Mouse (Mus musculus) neural tube, embryonic 12.5 days (tissue): ENCODE results near the gene Rhbdl1. TPM values are rescaled to one million over a fixed set of nuclear protein-coding genes. Genes with fewer than 3 reads are reported as not detected.
"Not testable (repeated sequence)": the region's sequence is repeated elsewhere in the genome, so short reads cannot be mapped to it uniquely, and the experiment has no call there.

Experiments used
- ATAC-seq: fragments of 200-750 bp; cut with Nextera tagmentation; 2 replicates; pipeline ENCODE4 v1.8.0; 2017; ENCODE audit warnings: low read depth, mild to moderate bottlenecking, moderate TSS enrichment, moderate library complexity; ENCODE audit not compliant: low FRiP score
- H3K27ac ChIP-seq: fragments of 300-500 bp; sonication (generic); 2 replicates; pipeline ENCODE4 v1.5.1; 2016
- H3K27me3 ChIP-seq: fragments of 300-500 bp; sonication (generic); replicated peaks from 2 replicates; pipeline ENCODE4 v1.6.1; 2016; ENCODE audit warnings: mild to moderate bottlenecking
- H3K36me3 ChIP-seq: fragments of 300-500 bp; sonication (generic); 2 replicates; pipeline ENCODE4 v1.6.1; 2016; ENCODE audit warnings: mild to moderate bottlenecking
- H3K4me1 ChIP-seq: fragments of 300-500 bp; sonication (generic); 2 replicates; pipeline ENCODE4 v1.6.1; 2016
- H3K4me2 ChIP-seq: fragments of 300-500 bp; sonication (generic); replicated peaks from 2 replicates; pipeline ENCODE4 v1.6.1; 2016; ENCODE audit warnings: mild to moderate bottlenecking
- H3K4me3 ChIP-seq: fragments of 300-500 bp; sonication (generic); 2 replicates; pipeline ENCODE4 v1.5.1; 2016
- H3K9ac ChIP-seq: fragments of 300-500 bp; sonication (generic); 2 replicates; pipeline ENCODE4 v1.6.1; 2016; ENCODE audit warnings: mild to moderate bottlenecking
- H3K9me3 ChIP-seq: fragments of 300-500 bp; sonication (generic); 2 replicates; pipeline ENCODE4 v1.6.1; 2016; ENCODE audit warnings: mild to moderate bottlenecking
- WGBS: fragments of 180-500 bp; shearing (Covaris S2); methylation state at CpG from one replicate; pipeline ENCODE4 v1.1.7; 2016; 5-methylcytosine and 5-hydroxymethylcytosine counted together
- polyA plus RNA-seq: library from polyadenylated mRNA; unstranded; fragments of >200 nt; fragmentation: Nextera tagmentation; extraction: Ambion mirVana; gene quantifications from 2 replicates; pipeline ENCODE4 v1.2.1, GENCODE M21; 2016

Gene Rhbdl1
- polyA plus RNA-seq, 1 experiment from 2014 or later: 8.1 TPM

DNA sequence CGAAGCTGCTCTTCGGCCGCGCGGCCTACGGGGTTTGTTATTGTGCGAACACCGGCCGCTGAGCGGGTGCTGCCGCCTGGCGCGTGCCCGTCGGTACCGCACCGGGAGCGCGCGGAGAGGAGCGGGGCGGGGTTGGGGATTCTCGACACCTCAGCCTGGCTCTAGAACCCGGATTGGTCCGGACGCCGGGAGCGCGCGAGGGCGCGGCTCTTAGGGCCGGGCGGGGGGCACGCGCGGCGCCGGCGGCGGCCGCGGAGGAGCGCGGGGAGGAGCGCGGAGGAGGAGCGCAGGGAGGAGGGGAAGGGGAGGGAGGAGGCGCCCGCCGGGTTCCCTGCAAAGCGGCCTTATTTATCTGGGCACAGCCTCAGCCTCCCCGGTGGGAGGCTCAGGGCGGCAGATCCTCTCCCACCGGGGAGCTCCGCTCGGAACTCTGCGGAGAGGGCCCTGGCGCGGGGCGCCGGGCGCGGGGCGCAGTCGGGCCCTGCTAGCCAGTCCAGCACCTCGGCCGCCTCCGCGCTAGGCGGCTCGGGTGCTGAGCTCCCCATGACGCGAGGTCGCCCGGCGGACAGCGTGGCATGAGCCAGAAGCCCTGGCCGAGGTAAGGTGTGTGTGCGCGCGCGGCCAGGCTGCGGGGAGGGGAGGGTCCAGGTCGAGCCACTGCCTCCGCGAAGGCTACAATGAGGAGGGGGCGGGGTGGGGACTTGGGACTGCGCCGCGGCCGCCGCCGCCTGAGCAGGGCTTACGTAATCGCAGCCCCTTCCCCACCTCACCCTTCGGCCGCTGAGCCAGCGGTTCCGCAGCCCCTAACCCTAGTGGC lies 28.1 kb downstream of the Rhbdl1 start, which contains the start of gene Fbxl16:
Gene Fbxl16, plus strand, starts transcription at position 297 of the 817 bp plus-strand sequence.
- Histone ChIP-seq H3K36me3 (peaks cover 3% of the 10 kb centered on the region; the same call in 1 of the 2 replicates), H3K4me3 (peak within 1 kb of the TSS; percentile 77), H3K4me1 (peaks cover 36% of the 10 kb centered on the region), H3K4me2 (peak within 1 kb of the TSS; percentile 86), H3K9me3 (no peaks in the 10 kb centered on the region), H3K27ac (peak within 1 kb of the TSS; percentile 90), H3K9ac (peak within 1 kb of the TSS; percentile 87), H3K27me3 (peaks cover 12% of the 10 kb centered on the region)
- WGBS: under 1% methylated on average over 94 of the region's 100 CpGs
- peak; percentile 80 for ATAC-seq

DNA sequence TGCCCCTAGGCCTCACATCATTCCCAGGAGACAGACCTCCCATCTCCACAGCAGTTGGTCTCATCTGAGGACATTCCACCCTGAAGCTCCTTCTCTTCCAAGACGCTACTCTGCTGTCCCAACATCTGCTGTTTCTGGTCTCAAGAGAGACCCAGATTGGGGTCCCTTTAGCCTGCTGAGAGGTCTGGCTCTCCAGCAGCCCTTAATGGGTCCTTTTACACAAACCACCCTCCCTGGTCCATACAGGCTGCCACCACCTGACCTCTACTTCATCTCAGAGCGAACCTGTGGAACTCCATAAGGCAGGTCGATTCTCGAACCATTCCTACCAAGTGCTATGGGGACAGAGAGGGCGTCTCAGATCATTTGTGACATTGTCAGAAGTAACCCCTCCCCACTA lies 29.1 kb downstream of the Rhbdl1 start:
- WGBS: 34% methylated on average over 5 of the region's 5 CpGs
- peaks cover 12% of the 10 kb centered on the region for H3K27me3 ChIP-seq
- no peak overlapping the region for H3K4me3 ChIP-seq
- peaks cover 39% of the 10 kb centered on the region for H3K4me1 ChIP-seq
- H3K4me2 ChIP-seq: peak overlapping the region; percentile 86
- no peaks in the 10 kb centered on the region for H3K9me3 ChIP-seq
- H3K9ac ChIP-seq: peak overlapping the region; percentile 87; the same call in 1 of the 2 replicates
- H3K27ac ChIP-seq: peak overlapping the region; percentile 90; the same call in 1 of the 2 replicates
- ATAC-seq: no peak
- H3K36me3 ChIP-seq: peaks cover 3% of the 10 kb centered on the region; the same call in 1 of the 2 replicates

DNA sequence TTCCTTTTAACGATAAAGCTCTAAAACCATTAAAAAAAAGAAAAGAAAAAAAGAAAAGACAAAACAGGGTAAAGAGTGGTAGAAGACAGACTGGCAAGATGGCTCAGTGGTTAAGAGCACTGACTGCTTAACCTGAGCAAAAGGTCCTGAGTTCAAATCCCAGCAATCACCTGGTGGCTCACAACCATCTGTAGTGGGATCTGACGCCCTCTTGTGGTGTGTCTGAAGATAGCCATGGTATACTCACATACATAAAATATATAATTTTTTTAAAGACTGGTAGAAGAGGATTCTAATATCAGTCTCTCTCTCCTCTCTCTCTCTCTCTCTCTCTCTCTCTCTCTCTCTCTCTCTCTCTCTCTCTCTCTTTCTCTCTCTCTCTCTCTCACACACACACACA lies 29.6 kb downstream of the Rhbdl1 start:
- H3K9ac ChIP-seq, ATAC-seq, H3K9me3 ChIP-seq, H3K36me3 ChIP-seq, H3K4me2 ChIP-seq, H3K27ac ChIP-seq, H3K4me3 ChIP-seq: not testable (repeated sequence)
- 54% methylated on average over 2 of the region's 2 CpGs for WGBS
- H3K4me1 ChIP-seq: peaks cover 39% of the 10 kb centered on the region
- H3K27me3 ChIP-seq: peaks cover 12% of the 10 kb centered on the region

DNA sequence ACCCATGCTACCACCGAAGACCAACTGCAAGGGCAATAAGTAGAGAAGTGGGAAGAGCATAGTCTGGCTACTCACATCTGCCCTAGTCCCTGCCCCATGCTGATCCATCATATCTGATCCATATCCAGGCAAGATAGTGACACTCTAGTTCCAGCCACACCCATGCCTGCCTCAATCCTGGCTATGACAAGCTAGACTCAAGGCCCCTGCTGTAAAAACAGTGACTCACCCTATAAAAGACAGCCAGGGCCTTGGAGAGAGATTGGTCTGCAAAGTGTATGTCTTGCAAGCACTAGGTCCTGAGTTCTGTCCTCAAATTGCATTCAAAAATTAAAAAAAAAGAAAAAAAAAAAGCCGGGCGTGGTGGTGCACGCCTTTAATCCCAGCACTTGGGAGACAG lies 30.6 kb downstream of the Rhbdl1 start:
- Histone ChIP-seq H3K4me2 (no peak overlapping the region), H3K4me1 (peaks cover 44% of the 10 kb centered on the region), H3K4me3 (no peak overlapping the region), H3K36me3 (no peaks in the 10 kb centered on the region), H3K9me3 (no peaks in the 10 kb centered on the region), H3K27ac (no peak overlapping the region), H3K9ac (no peak overlapping the region), H3K27me3 (peaks cover 9% of the 10 kb centered on the region)
- WGBS: 71% methylated on average over 4 of the region's 4 CpGs
- no peak for ATAC-seq

DNA sequence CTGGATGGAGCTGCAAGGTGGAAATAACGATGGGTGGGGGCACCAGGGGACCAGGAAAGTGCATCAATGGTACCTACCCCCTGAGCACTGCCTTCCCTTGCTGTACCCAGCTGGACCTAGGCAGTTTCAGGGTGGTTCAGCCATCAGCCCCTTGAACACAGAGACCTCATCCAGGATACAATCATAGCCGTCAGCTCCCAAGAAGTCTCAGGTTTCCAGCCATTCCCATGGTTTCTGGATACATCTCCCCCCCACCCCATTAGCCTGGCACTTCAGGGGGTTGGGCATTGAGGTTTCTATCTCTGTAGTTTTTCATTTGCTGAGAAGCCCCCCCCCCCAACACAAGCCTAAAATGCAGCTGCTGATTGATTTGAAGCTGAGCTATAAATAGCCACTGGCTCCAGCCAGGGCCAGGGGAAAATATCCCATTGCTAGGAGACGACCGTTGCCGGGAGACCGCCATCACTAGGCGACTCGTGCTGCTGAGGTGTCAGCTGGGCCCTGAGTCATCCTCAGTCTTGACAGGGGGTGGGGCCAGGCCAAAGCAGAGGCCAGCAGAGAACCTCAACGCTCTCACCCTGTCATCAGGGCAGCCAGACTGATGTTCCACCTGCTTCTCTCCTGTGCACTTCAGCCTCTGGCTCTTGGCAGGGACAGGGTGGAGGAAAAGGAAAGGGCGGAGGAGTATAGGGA lies 34.1 kb downstream of the Rhbdl1 start:
- Histone ChIP-seq H3K9me3 (no peaks in the 10 kb centered on the region), H3K4me2 (peak overlapping the region; percentile 41), H3K9ac (0 out of 2 replicates have a peak overlapping the region, but pooled peaks have one; percentile 26), H3K4me3 (no peak overlapping the region), H3K36me3 (no peaks in the 10 kb centered on the region), H3K4me1 (peaks cover 20% of the 10 kb centered on the region), H3K27ac (peak overlapping the region; percentile 77), H3K27me3 (no peaks in the 10 kb centered on the region)
- peak; percentile 93 for ATAC-seq
- WGBS: 8% methylated on average over 10 of the region's 10 CpGs

DNA sequence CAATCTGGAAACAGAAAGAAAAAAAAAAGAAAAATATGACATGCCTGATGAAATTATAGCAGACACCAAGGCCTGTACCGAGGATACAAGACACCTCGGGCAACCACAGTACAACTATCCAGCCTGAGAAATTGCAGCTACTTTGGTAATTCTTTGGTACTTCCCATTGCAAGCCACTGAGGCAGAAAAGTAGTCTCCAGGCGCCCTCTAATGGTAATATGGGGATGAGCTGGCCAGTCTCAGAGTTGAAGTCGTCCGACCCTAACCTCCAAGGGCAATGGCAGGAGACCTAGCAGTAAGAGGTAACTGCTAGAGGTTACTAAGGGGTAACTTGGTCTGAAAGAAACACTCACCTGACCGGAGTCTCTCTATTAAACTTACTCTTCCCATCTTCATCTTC lies 36.1 kb downstream of the Rhbdl1 start:
- no peak overlapping the region for H3K27ac ChIP-seq
- ATAC-seq: no peak
- no peak overlapping the region for H3K4me2 ChIP-seq
- WGBS: 9% methylated on average over 6 of the region's 6 CpGs
- peaks cover 32% of the 10 kb centered on the region for H3K4me1 ChIP-seq
- no peak overlapping the region for H3K9ac ChIP-seq
- H3K27me3 ChIP-seq: no peaks in the 10 kb centered on the region
- no peaks in the 10 kb centered on the region for H3K36me3 ChIP-seq
- H3K9me3 ChIP-seq: no peaks in the 10 kb centered on the region
- H3K4me3 ChIP-seq: no peak overlapping the region

DNA sequence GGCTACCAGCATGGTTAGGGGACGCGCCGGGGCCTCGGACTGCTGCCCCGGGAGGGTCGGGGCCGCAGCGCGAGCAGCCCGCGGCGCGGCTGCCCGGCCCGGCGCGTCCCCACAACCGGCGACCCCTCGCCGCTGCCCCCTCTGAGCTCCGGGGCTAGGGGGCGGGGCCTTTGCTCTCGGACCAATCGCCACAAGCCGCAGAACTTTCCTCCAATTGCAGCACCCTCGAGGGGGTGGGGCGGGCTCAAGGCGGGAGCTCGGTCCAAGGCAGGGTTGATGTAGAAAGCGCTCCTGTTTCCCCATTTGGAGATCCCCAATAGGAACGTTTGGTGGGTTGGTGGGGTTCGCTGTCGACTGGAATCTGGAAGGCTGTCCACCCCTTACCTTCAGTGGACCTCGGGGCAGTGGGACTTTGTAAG lies 40.1 kb downstream of the Rhbdl1 start, which contains the start of gene Metrn:
Gene Metrn, minus strand, starts transcription at position 186 of the 419 bp plus-strand sequence.
- H3K9me3 ChIP-seq: no peaks in the 10 kb centered on the region
- peak; percentile 44; the same call in 1 of the 2 replicates for ATAC-seq
- no peaks in the 10 kb centered on the region for H3K27me3 ChIP-seq
- peak within 1 kb of the TSS; percentile 95 for H3K4me2 ChIP-seq
- peak within 1 kb of the TSS; percentile 80 for H3K4me3 ChIP-seq
- peaks cover 49% of the 10 kb centered on the region for H3K4me1 ChIP-seq
- WGBS: under 1% methylated on average over 35 of the region's 35 CpGs
- no peaks in the 10 kb centered on the region for H3K36me3 ChIP-seq
- peak within 1 kb of the TSS; percentile 47 for H3K27ac ChIP-seq
- H3K9ac ChIP-seq: peak within 1 kb of the TSS; percentile 72

DNA sequence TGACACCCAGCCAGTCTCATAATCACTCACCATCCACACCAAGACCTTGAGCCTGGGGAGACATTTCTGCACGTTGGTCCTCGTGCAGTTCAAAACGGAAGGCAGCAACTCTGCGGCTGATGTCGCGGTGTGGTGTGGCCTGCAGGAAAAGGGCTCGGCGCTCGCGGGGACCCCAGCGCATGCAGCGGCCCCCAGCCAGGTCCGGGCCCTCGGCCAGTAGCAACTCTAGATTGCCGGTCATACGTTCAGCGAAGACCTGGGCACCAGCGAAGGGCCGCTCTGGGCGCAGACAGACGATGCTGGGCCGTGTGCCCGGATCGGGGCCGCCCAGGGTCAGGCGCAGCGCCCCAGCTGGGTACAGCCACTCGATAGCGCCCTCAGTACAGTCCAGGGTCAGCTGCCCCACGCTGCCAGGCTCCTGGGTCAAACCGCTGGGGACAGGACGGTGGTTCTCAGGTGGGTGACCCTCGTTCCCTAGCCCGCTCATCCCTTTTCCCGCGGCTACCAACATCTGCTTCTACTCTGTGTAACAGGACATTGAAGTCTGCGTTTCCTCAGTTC lies 40.8 kb downstream of the Rhbdl1 start:
- H3K9me3 ChIP-seq: no peaks in the 10 kb centered on the region
- no peaks in the 10 kb centered on the region for H3K27me3 ChIP-seq
- H3K27ac ChIP-seq: peak overlapping the region; percentile 47
- WGBS: under 1% methylated on average over 37 of the region's 37 CpGs
- H3K36me3 ChIP-seq: no peaks in the 10 kb centered on the region
- H3K9ac ChIP-seq: peak overlapping the region; percentile 72
- ATAC-seq: 0 out of 2 replicates have a peak, but pooled peaks have one; percentile 5
- H3K4me3 ChIP-seq: peak overlapping the region; percentile 80
- H3K4me1 ChIP-seq: peaks cover 52% of the 10 kb centered on the region
- H3K4me2 ChIP-seq: peak overlapping the region; percentile 95

DNA sequence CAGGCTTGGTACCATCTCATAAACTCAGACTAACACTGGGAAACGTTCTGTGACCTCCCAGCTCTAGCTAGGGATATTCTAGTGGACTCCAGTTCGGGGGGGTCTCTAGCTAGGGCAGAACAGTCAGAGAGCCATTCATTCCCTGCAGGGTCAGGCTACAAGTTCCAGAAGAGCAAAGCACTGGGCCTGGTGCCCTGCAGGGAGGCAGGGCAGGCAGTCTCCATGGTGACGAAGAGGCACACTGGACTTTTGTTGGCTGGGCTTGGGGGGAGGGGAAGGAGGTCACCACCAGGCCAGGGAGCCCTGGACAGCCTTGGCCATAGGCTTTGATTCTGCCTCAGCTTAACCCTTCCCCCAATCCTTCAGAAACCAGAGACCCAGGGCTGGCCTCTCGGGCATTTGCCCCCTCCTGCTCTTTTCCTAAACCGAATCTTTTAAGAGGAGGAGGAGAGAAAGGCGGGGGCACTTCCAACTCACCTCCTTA lies 41.4 kb downstream of the Rhbdl1 start, which contains the start of gene AC134908.4:
Gene AC134908.4, minus strand, starts transcription at position 51 of the 484 bp plus-strand sequence.
- Histone ChIP-seq H3K4me2 (peak within 1 kb of the TSS; percentile 95), H3K9ac (peak within 1 kb of the TSS; percentile 72), H3K4me1 (peaks cover 59% of the 10 kb centered on the region), H3K36me3 (no peaks in the 10 kb centered on the region), H3K4me3 (peak within 1 kb of the TSS; percentile 80), H3K27ac (peak within 1 kb of the TSS; percentile 47), H3K27me3 (no peaks in the 10 kb centered on the region), H3K9me3 (no peaks in the 10 kb centered on the region)
- no peak for ATAC-seq
- WGBS: under 1% methylated on average over 6 of the region's 6 CpGs

DNA sequence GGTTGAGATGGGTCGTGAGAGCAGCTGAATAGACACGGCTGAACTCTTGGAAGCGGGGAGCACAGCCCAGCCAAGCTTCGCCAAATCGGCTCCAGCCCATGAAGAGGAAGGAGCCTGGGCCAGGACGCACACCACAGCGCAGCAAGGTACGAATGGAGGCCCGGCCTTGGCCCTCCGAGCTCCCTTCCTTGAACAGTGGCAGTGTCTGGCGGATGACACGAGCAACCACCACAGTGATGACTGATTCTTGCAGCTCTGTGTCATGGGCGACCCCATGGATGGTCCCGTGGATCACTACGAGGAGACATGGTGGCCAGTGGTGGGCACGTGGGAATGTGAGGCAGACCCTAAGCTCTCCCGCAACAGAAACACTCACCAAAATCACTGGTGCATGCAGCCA lies 42.1 kb downstream of the Rhbdl1 start:
- Histone ChIP-seq H3K9ac (peak overlapping the region; percentile 72), H3K9me3 (no peaks in the 10 kb centered on the region), H3K4me3 (peak overlapping the region; percentile 80), H3K27me3 (no peaks in the 10 kb centered on the region), H3K4me2 (peak overlapping the region; percentile 95), H3K27ac (peak overlapping the region; percentile 34), H3K4me1 (peaks cover 62% of the 10 kb centered on the region), H3K36me3 (no peaks in the 10 kb centered on the region)
- ATAC-seq: no peak
- WGBS: 49% methylated on average over 17 of the region's 17 CpGs

DNA sequence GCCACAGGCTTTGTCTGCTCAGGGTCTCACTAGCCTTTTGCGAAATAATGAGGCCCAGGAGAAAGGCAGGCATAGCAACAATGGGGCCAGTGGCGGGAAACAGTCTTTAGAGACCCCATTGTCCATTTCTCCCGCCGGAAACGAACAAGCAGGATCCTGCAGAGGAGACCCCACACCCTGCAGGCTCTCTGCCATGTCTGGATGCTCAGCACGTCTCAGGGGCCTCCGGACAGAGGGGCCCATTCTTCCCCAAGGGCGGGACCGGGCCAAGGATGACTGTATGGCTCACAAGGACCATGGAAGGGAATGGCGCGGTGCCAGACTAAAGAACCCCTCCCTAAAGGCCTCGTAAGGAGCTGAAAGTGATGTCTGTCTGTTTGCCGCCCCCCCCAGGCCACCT lies 42.9 kb downstream of the Rhbdl1 start:
- peak overlapping the region; percentile 72; the same call in 1 of the 2 replicates for H3K9ac ChIP-seq
- no peaks in the 10 kb centered on the region for H3K27me3 ChIP-seq
- H3K4me1 ChIP-seq: peaks cover 62% of the 10 kb centered on the region
- WGBS: 21% methylated on average over 13 of the region's 13 CpGs
- H3K27ac ChIP-seq: peak overlapping the region; percentile 33; the same call in 1 of the 2 replicates
- peaks cover 7% of the 10 kb centered on the region for H3K36me3 ChIP-seq
- no peak for ATAC-seq
- no peak overlapping the region for H3K4me3 ChIP-seq
- no peaks in the 10 kb centered on the region for H3K9me3 ChIP-seq
- peak overlapping the region; percentile 95 for H3K4me2 ChIP-seq
